Mouse (Mus musculus) neural tube, embryonic 10.5 days (tissue): ENCODE measurements at regions not wholly inside any gene's neighbourhood (a gene's known extent, or its start where the extent isn't known, plus 50 kb on each side); places are given as distances from the start of the nearest gene placed in this dataset.
A peak's percentile ranks its signal among the peaks of the same experiment; 100 is the strongest.

Experiments used
- DNase-seq: peaks from one replicate; pipeline ENCODE4 v3.0.0-alpha.2; 2017; ENCODE audit warnings: low spot score; ENCODE audit errors: extremely low spot score

DNA sequence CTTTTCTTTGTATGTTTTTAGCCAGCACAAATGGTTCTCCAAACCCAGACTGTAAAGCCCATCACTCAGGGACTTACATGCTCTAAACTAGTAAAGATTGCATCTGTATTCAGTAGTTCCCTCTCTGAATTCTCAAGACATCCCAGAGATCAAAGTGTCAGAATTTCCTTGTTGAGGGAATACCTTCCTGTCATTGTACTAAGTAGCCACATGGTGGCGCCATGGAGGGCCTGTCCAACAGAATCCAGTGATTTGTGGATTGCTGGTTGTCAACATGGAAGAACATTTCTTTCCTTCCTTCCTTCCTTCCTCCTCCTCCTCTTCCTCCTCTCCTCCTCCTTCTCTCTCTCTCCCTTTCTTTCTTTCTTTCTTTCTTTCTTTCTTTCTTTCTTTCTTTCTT lies 93.6 kb upstream of the Trpm1 start:
- no peak for DNase-seq

DNA sequence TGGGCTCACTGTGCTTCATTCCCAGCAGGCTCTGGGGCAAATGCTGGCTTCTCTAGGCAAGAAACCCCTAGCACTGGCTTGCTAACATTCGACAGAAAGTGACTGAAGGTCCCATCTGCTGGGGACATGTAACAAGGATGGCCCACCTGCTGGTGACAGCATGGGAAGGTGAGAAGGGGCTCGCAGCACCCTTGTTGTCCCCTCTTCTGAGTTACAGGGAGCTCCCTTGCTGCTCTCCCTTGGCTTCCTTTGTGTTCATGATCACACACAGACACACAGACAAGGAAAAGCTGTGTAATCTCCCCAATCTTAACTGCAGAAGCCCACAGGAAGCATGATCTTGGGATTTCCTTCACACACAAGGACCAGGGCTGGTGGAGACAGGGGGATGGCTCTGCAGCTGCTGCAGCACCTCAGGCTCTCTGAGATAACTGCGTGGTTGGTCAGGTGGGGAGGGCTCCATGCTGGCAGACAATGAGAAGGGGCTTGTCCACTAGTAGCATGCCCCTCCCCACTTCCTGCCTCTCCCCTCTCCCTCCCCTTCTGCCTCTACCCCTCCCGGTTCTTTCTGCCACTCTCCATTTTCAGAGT lies 95.3 kb upstream of the Trpm1 start:
- no peak for DNase-seq

- DNase-seq, result no peak
Observed at GRCm38 (mm10) chr7:64057873-64058272, 95.8 kb upstream of the Trpm1 start.

- DNase-seq, result no peak
Observed at GRCm38 (mm10) chr7:64056498-64056897, 97.1 kb upstream of the Trpm1 start.

- no peak for DNase-seq
Observed at GRCm38 (mm10) chr7:64054996-64055395, 98.6 kb upstream of the Trpm1 start.

- DNase-seq, result no peak
Observed at GRCm38 (mm10) chr7:64053766-64054165, 99.9 kb upstream of the Trpm1 start.

DNA sequence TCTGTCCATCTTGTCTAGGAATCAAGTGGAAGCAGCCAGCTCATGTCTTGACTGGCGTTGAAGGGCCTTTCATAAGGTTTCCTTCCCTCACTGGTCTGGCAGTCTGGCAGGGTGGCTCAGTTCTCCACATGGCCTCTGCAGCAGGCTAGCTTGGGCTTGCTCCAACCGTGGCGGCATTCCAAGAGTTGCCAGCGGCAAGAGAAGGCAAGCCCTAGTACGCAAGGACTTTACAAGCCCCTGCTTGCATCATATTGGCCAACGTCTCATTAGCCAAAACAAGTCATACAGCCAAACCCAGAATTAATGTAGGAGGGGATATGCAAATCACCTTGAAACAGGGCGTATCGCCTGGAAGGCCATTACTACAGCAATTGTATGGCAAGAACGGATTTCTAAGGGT lies 101.2 kb upstream of the Trpm1 start:
- no peak for DNase-seq

- no peak for DNase-seq
Observed at GRCm38 (mm10) chr7:64050826-64051401, 102.7 kb upstream of the Trpm1 start.

DNA sequence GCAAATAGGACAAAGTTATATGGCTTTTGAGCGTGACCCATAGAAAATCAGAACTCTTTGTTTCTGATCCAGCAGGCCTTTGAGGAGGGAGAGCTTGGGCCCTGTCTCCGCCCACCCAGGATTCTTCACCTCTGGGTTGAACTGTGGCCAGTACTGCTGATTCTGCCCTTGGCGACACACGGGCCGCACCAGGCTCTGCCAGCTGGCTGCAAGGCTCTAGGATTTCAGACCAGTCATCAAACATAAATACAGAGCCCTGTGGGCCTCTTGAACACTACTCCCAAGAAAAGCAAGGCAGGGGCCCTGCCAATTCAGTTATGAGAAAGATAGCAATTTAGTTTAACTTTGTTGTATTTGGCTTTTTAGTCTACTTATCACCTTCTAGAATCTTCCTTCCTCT lies 103.4 kb upstream of the Trpm1 start:
- no peak for DNase-seq

- DNase-seq, result no peak
Observed at GRCm38 (mm10) chr7:64049183-64049965, 104.3 kb upstream of the Trpm1 start.

DNA sequence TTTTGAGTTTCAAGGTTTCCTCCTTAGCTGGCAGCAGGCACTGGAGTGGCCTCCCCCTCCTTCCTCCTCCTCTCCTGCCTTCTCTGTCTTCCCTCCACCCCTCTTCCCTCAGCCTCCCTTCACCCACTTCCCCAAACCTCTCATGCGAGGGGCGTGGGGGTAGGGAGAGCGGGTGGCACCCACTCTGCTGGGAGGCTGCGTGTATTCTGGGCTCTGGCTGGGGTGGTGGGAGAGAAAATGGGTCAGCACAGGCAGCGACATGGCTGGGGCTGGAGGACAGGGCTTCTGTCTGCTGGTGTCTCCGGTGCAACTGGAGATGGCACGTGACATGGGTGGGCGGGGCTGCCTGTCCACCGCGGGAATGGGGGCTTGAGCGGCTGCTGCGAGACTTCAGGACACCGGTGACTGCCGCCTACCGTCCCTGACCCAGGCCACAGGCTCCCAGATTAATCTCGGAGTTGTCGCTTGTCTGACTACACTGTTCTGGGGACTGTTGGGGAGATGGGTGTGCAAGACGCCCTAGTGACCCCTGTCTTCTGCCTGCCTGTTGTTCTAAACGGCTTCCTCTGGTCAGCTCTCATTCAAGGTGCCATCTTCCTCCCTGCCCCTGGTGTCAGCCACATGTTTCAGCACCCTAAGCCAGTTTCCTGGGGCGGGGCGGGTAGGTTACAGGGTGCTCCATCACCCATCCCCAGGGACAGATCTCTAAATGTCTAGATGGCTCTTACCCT lies 105.0 kb upstream of the Trpm1 start:
- peak; percentile 91 for DNase-seq

DNA sequence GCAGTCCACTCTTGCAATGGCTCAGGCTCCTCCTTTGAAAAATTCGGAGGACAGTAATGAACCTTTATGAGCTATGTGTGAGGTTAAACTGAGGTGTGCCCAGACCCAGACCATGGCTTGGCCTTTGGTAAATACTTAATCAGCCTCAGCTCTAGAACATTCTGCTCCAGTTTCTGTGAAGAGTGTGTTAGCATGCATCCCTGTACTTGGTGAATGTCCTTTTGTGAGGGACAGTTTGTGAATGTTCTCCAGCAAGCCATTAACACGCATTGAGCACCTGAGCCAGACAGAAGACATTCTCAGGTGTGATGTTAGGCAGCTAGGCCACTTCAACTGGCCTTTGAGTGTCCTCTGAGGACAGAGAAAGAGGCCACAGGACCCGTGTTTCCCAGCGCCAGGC lies 105.8 kb upstream of the Trpm1 start:
- no peak for DNase-seq

DNA sequence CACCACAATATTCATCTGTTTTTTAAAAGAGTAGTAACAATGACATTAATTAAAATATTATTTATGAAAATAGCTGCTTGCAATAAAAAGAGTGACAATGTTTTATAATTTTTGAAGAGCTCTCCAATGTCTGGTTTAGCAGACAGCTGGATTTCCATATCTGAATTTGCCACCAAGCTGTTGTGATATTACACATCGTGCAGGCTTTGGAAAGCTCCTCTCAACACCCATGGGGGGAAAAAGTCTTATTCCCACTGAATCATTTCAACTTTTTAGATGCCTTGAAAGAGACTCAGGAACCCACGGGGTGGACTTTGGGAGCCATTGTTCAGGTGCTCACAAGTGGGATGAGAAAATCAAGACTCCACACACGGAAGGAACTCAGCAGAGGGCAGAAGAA lies 106.6 kb upstream of the Klf13 start:
- DNase-seq, result no peak

DNA sequence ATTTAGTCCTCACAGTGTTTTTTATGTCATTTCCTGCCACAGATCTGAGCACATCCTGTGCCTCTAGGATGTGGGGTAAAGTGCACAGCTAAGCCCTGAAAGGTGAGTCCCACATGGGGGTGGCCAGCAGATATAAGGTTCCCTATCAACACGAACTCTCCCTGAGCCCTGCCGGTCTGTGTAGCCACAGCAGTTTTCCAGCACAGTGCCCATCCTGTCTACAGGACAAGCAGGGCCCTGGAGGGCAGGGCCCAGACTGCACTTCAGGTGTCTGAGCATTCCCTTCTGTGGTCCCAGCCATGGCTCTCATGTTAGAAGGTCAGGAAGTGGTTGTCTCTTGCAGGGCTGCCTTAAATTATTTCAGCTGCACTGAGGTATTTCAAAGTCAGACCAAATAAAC lies 104.3 kb upstream of the Klf13 start:
- DNase-seq, result no peak

- DNase-seq, result no peak
Observed at GRCm38 (mm10) chr7:64041303-64041702, 102.6 kb upstream of the Klf13 start.

GRCm38 (mm10) chr7:64040026-64040737 lies 101.5 kb upstream of the Klf13 start:
- DNase-seq, result no peak

DNA sequence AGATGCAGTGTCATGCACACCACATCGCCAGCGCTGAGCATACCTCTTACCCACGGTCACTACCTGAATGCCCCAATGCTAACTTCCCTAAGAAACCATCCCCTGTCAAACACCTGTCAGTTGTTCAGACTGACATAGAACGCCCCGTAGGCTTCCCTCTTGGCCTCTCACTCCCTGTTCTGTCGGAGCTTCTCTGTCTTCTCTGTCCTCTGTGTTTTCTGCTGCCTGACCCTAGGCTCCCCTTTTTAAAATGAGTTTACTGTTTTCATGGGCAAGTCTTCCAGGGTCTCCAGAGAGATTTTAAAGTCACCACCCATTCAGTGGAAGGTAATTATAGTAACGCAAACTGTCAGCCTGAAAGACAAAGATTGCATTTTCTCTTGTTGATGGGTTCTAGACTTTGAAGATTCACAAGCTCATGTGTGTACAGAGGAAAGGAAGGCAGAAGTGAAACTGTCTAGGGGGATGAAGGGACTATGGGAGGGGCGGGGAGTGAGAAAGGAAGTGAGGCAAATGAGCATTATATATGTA lies 99.1 kb upstream of the Klf13 start:
- DNase-seq, result no peak

- no peak for DNase-seq
Observed at GRCm38 (mm10) chr7:64036154-64036553, 97.4 kb upstream of the Klf13 start.

DNA sequence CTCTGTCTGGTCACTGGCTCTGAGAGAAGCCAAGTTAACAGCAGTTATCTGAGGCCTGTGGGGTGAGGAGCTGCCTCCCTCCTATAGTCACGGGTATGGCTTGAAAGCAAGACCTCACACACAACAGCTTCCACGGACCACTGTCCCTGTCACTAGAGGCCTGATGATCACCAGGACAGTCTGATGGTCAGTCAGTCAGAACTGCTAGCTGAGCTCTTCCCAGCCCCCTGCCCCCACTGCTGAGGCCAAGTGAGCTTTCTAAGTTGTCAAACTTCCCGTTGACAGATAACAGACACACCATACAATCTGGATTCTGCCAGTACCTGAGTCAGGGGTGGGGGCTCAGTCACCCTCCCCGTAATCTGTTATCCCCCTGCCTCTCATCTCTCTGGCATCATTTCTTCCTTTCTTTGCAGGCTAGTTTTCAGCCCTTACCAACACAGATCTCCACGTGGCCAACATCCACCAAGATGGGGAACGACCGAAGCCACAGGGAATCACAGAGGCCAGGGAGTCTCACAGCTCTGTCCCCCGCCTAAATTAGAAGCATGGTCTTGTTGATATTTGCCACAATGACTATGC lies 96.4 kb upstream of the Klf13 start:
- DNase-seq, result no peak

DNA sequence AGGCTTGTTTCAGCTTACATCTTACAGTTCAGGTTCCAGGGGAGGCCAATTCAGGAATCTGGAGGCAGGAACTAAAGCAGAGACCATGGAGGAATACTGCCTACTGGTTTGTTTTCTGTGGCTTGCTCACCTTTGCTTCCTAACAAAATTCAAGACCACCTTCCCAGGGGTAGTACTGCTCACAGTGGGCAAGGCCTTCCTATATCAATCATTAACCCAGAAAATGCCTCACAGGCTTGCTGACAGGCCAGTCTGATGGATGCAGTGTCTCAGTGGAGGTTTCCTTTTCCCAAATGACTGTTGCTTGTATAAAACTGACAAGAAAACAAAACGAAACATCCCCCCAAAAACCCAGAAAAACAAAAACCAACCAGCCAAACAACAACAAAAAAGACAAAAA lies 95.8 kb upstream of the Klf13 start:
- no peak for DNase-seq

GRCm38 (mm10) chr7:64033388-64033787 lies 94.7 kb upstream of the Klf13 start:
- DNase-seq, result no peak
